Mouse (Mus musculus): ENCODE results near the gene Tmco5. TPM values are rescaled to one million over a fixed set of nuclear protein-coding genes. Genes with fewer than 3 reads are reported as not detected.
A peak's percentile ranks its signal among the peaks of the same experiment; 100 is the strongest.

Gene Tmco5
- polyA plus RNA-seq, 1 experiment: not detected

DNA sequence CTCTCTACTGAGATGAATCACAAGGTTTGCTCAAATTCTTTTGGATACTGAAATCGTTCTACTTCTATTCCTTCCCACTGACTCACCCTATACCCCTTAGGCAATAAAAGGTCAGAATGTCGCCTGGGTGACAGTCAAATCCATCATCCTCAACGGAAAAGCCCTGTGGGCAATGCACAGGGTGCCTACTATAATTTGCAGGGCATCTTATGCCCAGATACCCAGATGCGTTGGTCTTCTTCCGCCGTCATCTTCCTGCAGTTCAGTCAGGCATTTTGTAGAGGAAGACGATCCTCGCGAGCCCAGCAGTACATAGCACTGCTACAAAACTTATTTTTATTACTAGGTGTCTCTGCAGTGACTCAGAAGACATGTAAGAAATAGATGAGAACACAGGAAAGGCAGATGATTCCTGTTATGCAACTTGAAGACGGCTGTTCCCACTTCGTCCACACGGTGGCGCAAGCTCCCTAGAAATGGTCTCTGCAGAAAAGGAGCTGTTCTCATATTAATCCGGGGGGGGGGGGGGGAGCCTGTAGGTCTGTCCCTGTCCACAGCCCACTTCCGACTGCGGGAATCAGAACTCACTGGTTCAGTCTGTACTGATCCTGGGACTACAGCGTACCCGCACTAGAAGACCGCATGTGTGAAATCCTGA is 21.3 kb downstream of the Tmco5 start:
- H3K36me3 ChIP-seq (ENCODE audit: control insufficient read depth, insufficient read depth, low read length): no peaks in the 10 kb centered on the region
- H3K4me1 ChIP-seq (replicated peaks; ENCODE audit: control insufficient read depth, insufficient read depth, low read length): 0 out of 2 replicates have a peak, but pooled peaks cover 3% of the 10 kb centered on the region
- no peak overlapping the region for H3K27ac ChIP-seq (ENCODE audit: control insufficient read depth, insufficient read depth, low read length)
- WGBS: 13% methylated on average over 19 of the region's 19 CpGs
- DNase-seq: peak; percentile 74
- H3K4me3 ChIP-seq (ENCODE audit: control insufficient read depth, insufficient read depth, low read length): 0 out of 2 replicates have a peak overlapping the region, but pooled peaks have one; percentile 1
- TF ChIP-seq POLR2A (IDR thresholded peaks at IDR 0.05; ENCODE audit: control insufficient read depth, extremely low read depth, insufficient read depth, low read length, poor library complexity) (no peak), CTCF (IDR thresholded peaks at IDR 0.05; ENCODE audit: borderline replicate concordance, control insufficient read depth, extremely low read depth, insufficient read depth, low read length, poor library complexity) (peak; percentile 72; the same call in 1 of the 2 replicates)
- H3K27me3 ChIP-seq (ENCODE audit: control insufficient read depth, insufficient read depth, low read length): no peaks in the 10 kb centered on the region

DNA sequence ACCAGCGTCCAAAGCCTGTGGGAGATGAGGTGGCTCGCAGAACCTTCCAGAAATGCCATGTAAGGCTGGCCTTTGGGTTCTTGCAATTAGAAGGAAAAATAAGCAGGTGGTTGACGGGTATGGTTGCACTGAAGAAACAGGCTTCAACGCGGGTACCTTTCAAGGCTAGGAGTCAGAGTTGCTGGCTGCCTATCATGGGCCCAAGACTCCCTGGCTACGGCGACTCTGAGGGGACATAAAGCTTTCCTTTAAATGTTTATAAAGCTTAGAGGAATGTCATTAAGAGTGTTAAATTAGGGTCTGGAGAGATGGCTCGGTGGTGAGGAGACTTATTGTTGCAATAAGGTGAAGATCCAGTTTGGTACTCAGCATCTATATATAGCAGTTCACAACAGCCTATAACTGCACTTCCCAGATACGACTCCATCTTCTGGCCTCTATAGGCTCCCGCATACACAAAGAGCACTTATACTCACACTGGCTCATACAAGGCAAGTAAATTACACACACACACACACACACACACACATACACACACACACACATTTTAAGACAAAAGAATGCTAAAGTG is 21.9 kb downstream of the Tmco5 start:
- Histone ChIP-seq H3K36me3 (ENCODE audit: control insufficient read depth, insufficient read depth, low read length) (no peaks in the 10 kb centered on the region), H3K4me1 (replicated peaks; ENCODE audit: control insufficient read depth, insufficient read depth, low read length) (0 out of 2 replicates have a peak, but pooled peaks cover 3% of the 10 kb centered on the region), H3K27ac (ENCODE audit: control insufficient read depth, insufficient read depth, low read length) (no peak overlapping the region), H3K27me3 (ENCODE audit: control insufficient read depth, insufficient read depth, low read length) (no peaks in the 10 kb centered on the region), H3K4me3 (ENCODE audit: control insufficient read depth, insufficient read depth, low read length) (0 out of 2 replicates have a peak overlapping the region, but pooled peaks have one; percentile 1)
- no peak for DNase-seq
- WGBS: 35% methylated on average over 10 of the region's 10 CpGs
- TF ChIP-seq CTCF (IDR thresholded peaks at IDR 0.05; ENCODE audit: borderline replicate concordance, control insufficient read depth, extremely low read depth, insufficient read depth, low read length, poor library complexity): no peak
- TF ChIP-seq POLR2A (IDR thresholded peaks at IDR 0.05; ENCODE audit: control insufficient read depth, extremely low read depth, insufficient read depth, low read length, poor library complexity): no peak

DNA sequence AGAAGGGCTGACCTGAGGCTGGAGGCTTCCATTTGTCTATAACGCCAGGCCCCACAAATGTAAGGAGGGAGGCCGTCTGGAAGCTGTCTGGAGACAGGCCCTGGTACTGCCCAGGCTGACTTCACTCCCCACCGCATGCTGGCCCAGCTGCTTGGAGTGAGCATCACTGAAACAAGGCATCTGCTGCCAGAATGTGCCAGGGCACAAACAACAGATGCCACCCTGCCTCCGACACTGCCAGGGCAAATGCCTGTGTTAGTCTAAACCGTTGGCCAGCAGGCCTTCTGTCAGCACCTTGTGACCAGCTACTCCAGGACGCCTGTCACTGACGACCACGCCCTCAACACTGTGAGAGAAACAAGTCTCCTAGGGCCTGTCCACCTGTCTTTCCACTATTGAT is 29.8 kb downstream of the Tmco5 start:
- no peak for DNase-seq
- Histone ChIP-seq H3K4me1 (replicated peaks; ENCODE audit: control insufficient read depth, insufficient read depth, low read length) (no peaks in the 10 kb centered on the region), H3K27ac (ENCODE audit: control insufficient read depth, insufficient read depth, low read length) (no peak overlapping the region), H3K4me3 (ENCODE audit: control insufficient read depth, insufficient read depth, low read length) (no peak overlapping the region), H3K27me3 (ENCODE audit: control insufficient read depth, insufficient read depth, low read length) (no peaks in the 10 kb centered on the region), H3K36me3 (ENCODE audit: control insufficient read depth, insufficient read depth, low read length) (no peaks in the 10 kb centered on the region)
- TF ChIP-seq CTCF (IDR thresholded peaks at IDR 0.05; ENCODE audit: borderline replicate concordance, control insufficient read depth, extremely low read depth, insufficient read depth, low read length, poor library complexity) (no peak), POLR2A (IDR thresholded peaks at IDR 0.05; ENCODE audit: control insufficient read depth, extremely low read depth, insufficient read depth, low read length, poor library complexity) (no peak)
- WGBS: 95% methylated on average over 8 of the region's 8 CpGs

DNA sequence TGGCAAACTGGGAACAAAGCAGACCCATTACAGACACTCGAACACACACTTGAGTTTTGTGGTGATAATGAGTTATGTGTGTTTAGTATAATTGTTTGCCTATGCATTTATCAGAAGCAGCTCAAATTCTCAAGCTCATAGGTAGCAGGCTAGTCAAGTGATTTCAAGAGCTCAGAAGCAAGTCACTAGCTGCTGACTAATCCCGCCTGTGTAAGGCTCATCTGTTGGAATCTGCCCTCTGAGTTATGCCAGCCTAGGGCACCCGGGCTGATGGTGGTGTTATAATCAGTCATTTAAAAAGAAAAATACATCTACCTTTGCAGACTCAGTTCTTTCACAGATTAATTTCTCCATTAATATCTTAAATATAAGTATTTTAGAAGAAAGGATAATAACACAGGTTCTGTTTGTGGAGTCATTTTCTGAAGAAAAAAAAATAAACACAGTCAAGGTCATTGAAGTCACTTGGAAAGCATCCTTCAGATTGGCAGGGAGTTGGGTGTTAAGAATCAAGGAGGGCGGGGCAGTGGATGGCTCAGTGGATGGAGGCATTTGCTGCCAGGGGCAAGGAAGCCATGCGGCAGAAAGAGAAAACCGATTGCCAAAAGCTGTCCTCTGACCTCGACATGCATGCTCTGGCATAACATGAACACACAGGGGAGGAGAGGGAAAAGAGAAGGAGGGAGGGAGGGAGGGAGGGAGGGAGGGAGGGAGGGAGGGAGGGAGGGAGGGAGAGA is 34.0 kb downstream of the Tmco5 start:
- 82% methylated on average over 7 of the region's 7 CpGs for WGBS
- Histone ChIP-seq H3K4me3 (ENCODE audit: control insufficient read depth, insufficient read depth, low read length) (no peak overlapping the region), H3K4me1 (replicated peaks; ENCODE audit: control insufficient read depth, insufficient read depth, low read length) (no peaks in the 10 kb centered on the region), H3K27ac (ENCODE audit: control insufficient read depth, insufficient read depth, low read length) (no peak overlapping the region), H3K27me3 (ENCODE audit: control insufficient read depth, insufficient read depth, low read length) (no peaks in the 10 kb centered on the region; the same call in 1 of the 2 replicates), H3K36me3 (ENCODE audit: control insufficient read depth, insufficient read depth, low read length) (no peaks in the 10 kb centered on the region)
- DNase-seq: no peak
- TF ChIP-seq CTCF (IDR thresholded peaks at IDR 0.05; ENCODE audit: borderline replicate concordance, control insufficient read depth, extremely low read depth, insufficient read depth, low read length, poor library complexity) (no peak), POLR2A (IDR thresholded peaks at IDR 0.05; ENCODE audit: control insufficient read depth, extremely low read depth, insufficient read depth, low read length, poor library complexity) (no peak)

DNA sequence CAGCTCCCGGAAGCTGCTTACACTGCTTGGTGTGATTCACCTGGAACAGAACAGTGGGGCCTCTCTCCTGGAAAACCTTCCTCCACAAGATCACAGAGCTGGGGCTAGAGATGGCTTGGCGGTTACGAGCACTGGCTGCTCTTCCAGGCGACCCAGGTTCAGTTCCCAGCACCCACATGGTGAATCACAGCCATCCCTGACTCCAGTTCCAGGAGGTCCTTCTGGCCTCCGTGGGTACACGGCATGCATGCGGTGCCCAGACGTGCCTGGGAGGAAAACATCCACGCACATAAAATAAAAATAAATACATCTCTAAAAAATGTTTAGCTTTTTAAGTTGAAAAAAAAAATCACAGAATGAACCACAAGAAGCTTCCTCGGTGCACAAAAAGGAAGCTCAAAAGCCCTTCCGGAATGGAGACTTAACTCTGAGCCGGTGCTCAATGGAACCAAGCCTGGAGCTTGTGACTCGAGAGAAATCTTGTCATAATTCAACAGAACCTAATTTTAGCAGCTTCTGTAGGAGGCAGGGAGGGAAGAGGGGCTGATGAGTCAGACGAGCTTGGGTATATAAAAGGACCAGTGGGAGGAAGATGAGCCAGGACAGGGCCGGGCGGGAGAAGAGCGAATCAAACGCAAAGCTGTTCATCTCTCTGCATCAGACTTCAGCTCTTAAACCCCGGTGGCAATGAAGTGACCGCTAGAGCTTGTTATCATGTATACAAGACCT is 35.4 kb downstream of the Tmco5 start:
- no peaks in the 10 kb centered on the region for H3K36me3 ChIP-seq (ENCODE audit: control insufficient read depth, insufficient read depth, low read length)
- H3K4me1 ChIP-seq (replicated peaks; ENCODE audit: control insufficient read depth, insufficient read depth, low read length): no peaks in the 10 kb centered on the region
- H3K27me3 ChIP-seq (ENCODE audit: control insufficient read depth, insufficient read depth, low read length): no peaks in the 10 kb centered on the region; the same call in 1 of the 2 replicates
- WGBS: 77% methylated on average over 20 of the region's 20 CpGs
- no peak for DNase-seq
- TF ChIP-seq POLR2A (IDR thresholded peaks at IDR 0.05; ENCODE audit: control insufficient read depth, extremely low read depth, insufficient read depth, low read length, poor library complexity) (no peak), CTCF (IDR thresholded peaks at IDR 0.05; ENCODE audit: borderline replicate concordance, control insufficient read depth, extremely low read depth, insufficient read depth, low read length, poor library complexity) (no peak)
- H3K27ac ChIP-seq (ENCODE audit: control insufficient read depth, insufficient read depth, low read length): no peak overlapping the region
- H3K4me3 ChIP-seq (ENCODE audit: control insufficient read depth, insufficient read depth, low read length): no peak overlapping the region

DNA sequence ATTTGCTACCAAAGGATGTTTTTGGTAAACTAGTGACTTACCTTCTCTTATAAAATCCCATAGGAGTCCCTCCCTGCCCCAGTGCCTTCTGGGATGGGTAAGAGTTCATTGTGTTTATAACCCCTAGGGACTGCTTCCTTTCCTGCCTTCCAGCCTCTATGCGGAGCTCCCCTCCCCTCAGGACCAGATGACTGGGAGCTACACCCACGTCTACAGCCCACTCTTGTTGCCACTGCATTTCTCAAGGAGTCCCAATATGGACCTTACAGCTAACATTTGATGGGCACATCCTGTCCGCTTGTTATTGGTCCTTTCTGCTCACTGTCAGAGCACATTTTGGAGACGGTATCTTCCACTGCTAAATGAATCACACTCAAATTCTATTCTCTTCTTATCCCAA is 36.1 kb downstream of the Tmco5 start:
- H3K4me3 ChIP-seq (ENCODE audit: control insufficient read depth, insufficient read depth, low read length): no peak overlapping the region
- WGBS: 90% methylated on average over 4 of the region's 4 CpGs

More for the DNA sequence above, 36.1 kb downstream of the Tmco5 start:
- Histone ChIP-seq H3K4me1 (replicated peaks; ENCODE audit: control insufficient read depth, insufficient read depth, low read length) (no peaks in the 10 kb centered on the region), H3K27ac (ENCODE audit: control insufficient read depth, insufficient read depth, low read length) (no peak overlapping the region), H3K27me3 (ENCODE audit: control insufficient read depth, insufficient read depth, low read length) (no peaks in the 10 kb centered on the region; the same call in 1 of the 2 replicates), H3K36me3 (ENCODE audit: control insufficient read depth, insufficient read depth, low read length) (no peaks in the 10 kb centered on the region)
- TF ChIP-seq CTCF (IDR thresholded peaks at IDR 0.05; ENCODE audit: borderline replicate concordance, control insufficient read depth, extremely low read depth, insufficient read depth, low read length, poor library complexity): no peak
- TF ChIP-seq POLR2A (IDR thresholded peaks at IDR 0.05; ENCODE audit: control insufficient read depth, extremely low read depth, insufficient read depth, low read length, poor library complexity): no peak
- no peak for DNase-seq
